Mouse (Mus musculus): Measurements from ENCODE around the gene Gabrb2. TPM values are rescaled to one million over a fixed set of nuclear protein-coding genes. Genes with fewer than 3 reads are reported as not detected.

Gabrb2 gene
- polyA plus RNA-seq, 1 experiment from 2014 or later: 1.5 TPM

GRCm38 (mm10) chr11:42443641-42444040 is 24.1 kb downstream of the Gabrb2 start:
- Histone ChIP-seq H3K9me3 (no peaks in the 10 kb centered on the region), H3K4me2 (no peak overlapping the region), H3K4me1 (replicated peaks) (no peaks in the 10 kb centered on the region), H3K4me3 (replicated peaks) (no peak overlapping the region), H3K27ac (no peak overlapping the region), H3K9ac (replicated peaks) (no peak overlapping the region), H3K36me3 (no peaks in the 10 kb centered on the region), H3K27me3 (no peaks in the 10 kb centered on the region)
- ATAC-seq (ENCODE audit: insufficient number of reproducible peaks, insufficient read depth, low FRiP score, low TSS enrichment, low read depth): no peak

GRCm38 (mm10) chr11:42448929-42449328 is 29.4 kb downstream of the Gabrb2 start:
- WGBS: 79% methylated on average over 4 of the region's 4 CpGs
- no peak for ATAC-seq (ENCODE audit: insufficient number of reproducible peaks, insufficient read depth, low FRiP score, low TSS enrichment, low read depth)
- no peaks in the 10 kb centered on the region for H3K9me3 ChIP-seq

GRCm38 (mm10) chr11:42464136-42464535 is 44.6 kb downstream of the Gabrb2 start:
- ATAC-seq (ENCODE audit: insufficient number of reproducible peaks, insufficient read depth, low FRiP score, low TSS enrichment, low read depth): no peak
- no peaks in the 10 kb centered on the region for H3K36me3 ChIP-seq
- no peak overlapping the region for H3K4me2 ChIP-seq
- H3K27me3 ChIP-seq: no peaks in the 10 kb centered on the region
- H3K4me1 ChIP-seq (replicated peaks): no peaks in the 10 kb centered on the region
- H3K9ac ChIP-seq (replicated peaks): no peak overlapping the region
- no peak overlapping the region for H3K27ac ChIP-seq
- H3K4me3 ChIP-seq (replicated peaks): no peak overlapping the region
- WGBS: 95% methylated on average over 1 of the region's 1 CpGs
- no peaks in the 10 kb centered on the region for H3K9me3 ChIP-seq

More at GRCm38 (mm10) chr11:42448929-42449328, 29.4 kb downstream of the Gabrb2 start:
- H3K4me2 ChIP-seq: no peak overlapping the region
- H3K36me3 ChIP-seq: no peaks in the 10 kb centered on the region
- no peaks in the 10 kb centered on the region for H3K27me3 ChIP-seq
- no peak overlapping the region for H3K9ac ChIP-seq (replicated peaks)
- no peak overlapping the region for H3K27ac ChIP-seq
- no peaks in the 10 kb centered on the region for H3K4me1 ChIP-seq (replicated peaks)
- H3K4me3 ChIP-seq (replicated peaks): no peak overlapping the region

GRCm38 (mm10) chr11:42468381-42468780 is 48.8 kb downstream of the Gabrb2 start:
- ATAC-seq (ENCODE audit: insufficient number of reproducible peaks, insufficient read depth, low FRiP score, low TSS enrichment, low read depth): no peak
- H3K9me3 ChIP-seq: no peaks in the 10 kb centered on the region
- H3K9ac ChIP-seq (replicated peaks): no peak overlapping the region
- H3K4me2 ChIP-seq: no peak overlapping the region
- H3K36me3 ChIP-seq: no peaks in the 10 kb centered on the region
- H3K27ac ChIP-seq: no peak overlapping the region
- 86% methylated on average over 3 of the region's 3 CpGs for WGBS
- H3K4me1 ChIP-seq (replicated peaks): no peaks in the 10 kb centered on the region
- H3K4me3 ChIP-seq (replicated peaks): no peak overlapping the region
- no peaks in the 10 kb centered on the region for H3K27me3 ChIP-seq

GRCm38 (mm10) chr11:42474523-42474922 is 55.0 kb downstream of the Gabrb2 start:
- Histone ChIP-seq H3K4me3 (replicated peaks) (no peak overlapping the region), H3K27ac (no peak overlapping the region), H3K36me3 (no peaks in the 10 kb centered on the region), H3K9me3 (no peaks in the 10 kb centered on the region), H3K4me1 (replicated peaks) (no peaks in the 10 kb centered on the region), H3K9ac (replicated peaks) (no peak overlapping the region), H3K27me3 (no peaks in the 10 kb centered on the region), H3K4me2 (no peak overlapping the region)
- 87% methylated on average over 3 of the region's 3 CpGs for WGBS
- ATAC-seq (ENCODE audit: insufficient number of reproducible peaks, insufficient read depth, low FRiP score, low TSS enrichment, low read depth): no peak

- Histone ChIP-seq H3K27ac (no peak overlapping the region), H3K9ac (replicated peaks) (no peak overlapping the region), H3K27me3 (no peaks in the 10 kb centered on the region), H3K4me3 (replicated peaks) (no peak overlapping the region), H3K36me3 (no peaks in the 10 kb centered on the region), H3K4me1 (replicated peaks) (no peaks in the 10 kb centered on the region), H3K9me3 (no peaks in the 10 kb centered on the region), H3K4me2 (no peak overlapping the region)
- no peak for ATAC-seq (ENCODE audit: insufficient number of reproducible peaks, insufficient read depth, low FRiP score, low TSS enrichment, low read depth)
Observed at GRCm38 (mm10) chr11:42487625-42488024, 68.1 kb downstream of the Gabrb2 start.

GRCm38 (mm10) chr11:42501166-42501565 is 81.6 kb downstream of the Gabrb2 start:
- Histone ChIP-seq H3K27ac (no peak overlapping the region), H3K27me3 (no peaks in the 10 kb centered on the region), H3K36me3 (no peaks in the 10 kb centered on the region), H3K9me3 (no peaks in the 10 kb centered on the region), H3K4me2 (no peak overlapping the region), H3K9ac (replicated peaks) (no peak overlapping the region), H3K4me1 (replicated peaks) (no peaks in the 10 kb centered on the region), H3K4me3 (replicated peaks) (no peak overlapping the region)
- ATAC-seq (ENCODE audit: insufficient number of reproducible peaks, insufficient read depth, low FRiP score, low TSS enrichment, low read depth): no peak

- no peaks in the 10 kb centered on the region for H3K4me1 ChIP-seq (replicated peaks)
- H3K27ac ChIP-seq: no peak overlapping the region
- no peak overlapping the region for H3K9ac ChIP-seq (replicated peaks)
- H3K4me3 ChIP-seq (replicated peaks): no peak overlapping the region
- WGBS: 84% methylated on average over 2 of the region's 2 CpGs
- no peaks in the 10 kb centered on the region for H3K36me3 ChIP-seq
- H3K27me3 ChIP-seq: no peaks in the 10 kb centered on the region
- no peak for ATAC-seq (ENCODE audit: insufficient number of reproducible peaks, insufficient read depth, low FRiP score, low TSS enrichment, low read depth)
- no peaks in the 10 kb centered on the region for H3K9me3 ChIP-seq
- no peak overlapping the region for H3K4me2 ChIP-seq
Observed at GRCm38 (mm10) chr11:42505436-42505835, 85.9 kb downstream of the Gabrb2 start.

- ATAC-seq (ENCODE audit: insufficient number of reproducible peaks, insufficient read depth, low FRiP score, low TSS enrichment, low read depth): no peak
- no peaks in the 10 kb centered on the region for H3K9me3 ChIP-seq
- 79% methylated on average over 1 of the region's 1 CpGs for WGBS
Observed at GRCm38 (mm10) chr11:42505911-42506310, 86.4 kb downstream of the Gabrb2 start.

GRCm38 (mm10) chr11:42521960-42522359 is 102.4 kb downstream of the Gabrb2 start:
- no peak overlapping the region for H3K9ac ChIP-seq (replicated peaks)
- H3K4me2 ChIP-seq: no peak overlapping the region
- no peak overlapping the region for H3K27ac ChIP-seq
- H3K36me3 ChIP-seq: no peaks in the 10 kb centered on the region
- H3K4me1 ChIP-seq (replicated peaks): no peaks in the 10 kb centered on the region
- H3K4me3 ChIP-seq (replicated peaks): no peak overlapping the region
- 87% methylated on average over 2 of the region's 2 CpGs for WGBS
- no peaks in the 10 kb centered on the region for H3K27me3 ChIP-seq
- no peak for ATAC-seq (ENCODE audit: insufficient number of reproducible peaks, insufficient read depth, low FRiP score, low TSS enrichment, low read depth)
- H3K9me3 ChIP-seq: no peaks in the 10 kb centered on the region

More at GRCm38 (mm10) chr11:42505911-42506310, 86.4 kb downstream of the Gabrb2 start:
- Histone ChIP-seq H3K4me1 (replicated peaks) (no peaks in the 10 kb centered on the region), H3K27me3 (no peaks in the 10 kb centered on the region), H3K4me2 (no peak overlapping the region), H3K4me3 (replicated peaks) (no peak overlapping the region), H3K27ac (no peak overlapping the region), H3K36me3 (no peaks in the 10 kb centered on the region), H3K9ac (replicated peaks) (no peak overlapping the region)

- no peak for ATAC-seq (ENCODE audit: insufficient number of reproducible peaks, insufficient read depth, low FRiP score, low TSS enrichment, low read depth)
- Histone ChIP-seq H3K36me3 (no peaks in the 10 kb centered on the region), H3K9me3 (no peaks in the 10 kb centered on the region), H3K9ac (replicated peaks) (no peak overlapping the region), H3K4me1 (replicated peaks) (0 out of 2 replicates have a peak, but pooled peaks cover 4% of the 10 kb centered on the region), H3K4me3 (replicated peaks) (no peak overlapping the region), H3K27me3 (no peaks in the 10 kb centered on the region), H3K4me2 (no peak overlapping the region), H3K27ac (no peak overlapping the region)
- WGBS: 84% methylated on average over 3 of the region's 3 CpGs
Observed at GRCm38 (mm10) chr11:42528226-42528881, 108.8 kb downstream of the Gabrb2 start.

- H3K36me3 ChIP-seq: no peaks in the 10 kb centered on the region
- H3K9ac ChIP-seq (replicated peaks): no peak overlapping the region
- H3K4me3 ChIP-seq (replicated peaks): no peak overlapping the region
- no peaks in the 10 kb centered on the region for H3K9me3 ChIP-seq
- 84% methylated on average over 2 of the region's 2 CpGs for WGBS
- H3K4me1 ChIP-seq (replicated peaks): 0 out of 2 replicates have a peak, but pooled peaks cover 4% of the 10 kb centered on the region
- H3K27ac ChIP-seq: no peak overlapping the region
- no peak for ATAC-seq (ENCODE audit: insufficient number of reproducible peaks, insufficient read depth, low FRiP score, low TSS enrichment, low read depth)
- H3K4me2 ChIP-seq: no peak overlapping the region
- no peaks in the 10 kb centered on the region for H3K27me3 ChIP-seq
Observed at GRCm38 (mm10) chr11:42532577-42532976, 113.0 kb downstream of the Gabrb2 start.

Data from limb, embryonic 12.5 days (tissue).